Mouse (Mus musculus) intestine, postnatal 0 days (tissue): Measurements from ENCODE around the gene 1810046K07Rik. TPM values are rescaled to one million over a fixed set of nuclear protein-coding genes. Genes with fewer than 3 reads are reported as not detected.
A peak's percentile ranks its signal among the peaks of the same experiment; 100 is the strongest.

Experiments used
- ATAC-seq: fragments of 200-750 bp; cut with Nextera tagmentation; 2 replicates; pipeline ENCODE4 v1.8.0; 2017; ENCODE audit warnings: mild to moderate bottlenecking, moderate TSS enrichment, moderate library complexity
- H3K27ac ChIP-seq: fragments of 300-500 bp; sonication (generic); 2 replicates; pipeline ENCODE4 v1.5.1; 2014; ENCODE audit warnings: mild to moderate bottlenecking, low read depth, low read length, moderate library complexity
- H3K27me3 ChIP-seq: fragments of 300-500 bp; sonication (generic); replicated peaks from 2 replicates; pipeline ENCODE4 v1.6.1; 2014; ENCODE audit warnings: low read length, mixed read lengths; ENCODE audit not compliant: control insufficient read depth, insufficient read depth
- H3K36me3 ChIP-seq: fragments of 300-500 bp; sonication (generic); 2 replicates; pipeline ENCODE4 v1.6.1; 2014; ENCODE audit warnings: mild to moderate bottlenecking, moderate library complexity; ENCODE audit not compliant: control insufficient read depth, insufficient read depth
- H3K4me1 ChIP-seq: fragments of 300-500 bp; sonication (generic); replicated peaks from 2 replicates; pipeline ENCODE4 v1.6.1; 2014; ENCODE audit warnings: antibody characterized with exemption, low read length, mixed read lengths; ENCODE audit not compliant: control insufficient read depth, insufficient read depth
- H3K4me2 ChIP-seq: fragments of 300-500 bp; sonication (generic); replicated peaks from 2 replicates; pipeline ENCODE4 v1.6.1; 2014; ENCODE audit warnings: low read depth, mild to moderate bottlenecking, moderate library complexity
- H3K4me3 ChIP-seq: fragments of 300-500 bp; sonication (generic); 2 replicates; pipeline ENCODE4 v1.5.1; 2014; ENCODE audit warnings: low read depth, low read length
- H3K9ac ChIP-seq: fragments of 300-500 bp; sonication (generic); 2 replicates; pipeline ENCODE4 v1.6.1; 2014; ENCODE audit warnings: mild to moderate bottlenecking, low read depth, low read length
- H3K9me3 ChIP-seq: fragments of 300-500 bp; sonication (generic); 2 replicates; pipeline ENCODE4 v1.6.1; 2016; ENCODE audit warnings: mixed run types; ENCODE audit not compliant: control insufficient read depth
- CTCF ChIP-seq: sonication (generic); IDR thresholded peaks from 2 replicates; pipeline ENCODE4 v1.5.1; 2016; ENCODE audit warnings: low read depth, mild to moderate bottlenecking, control low read depth, antibody characterized with exemption, moderate library complexity
- WGBS: fragments of 180-500 bp; shearing (Covaris S2); extraction: QIAGEN DNeasy Blood & Tissue Kit; methylation state at CpG from one replicate; pipeline ENCODE4 v1.1.7; 2014; 5-methylcytosine and 5-hydroxymethylcytosine counted together
- polyA plus RNA-seq: library from polyadenylated mRNA; unstranded; fragments of >200 nt; fragmentation: Nextera tagmentation; extraction: Ambion mirVana; gene quantifications from 2 replicates; pipeline ENCODE4 v1.2.1, GENCODE M21; 2015

1810046K07Rik gene
- polyA plus RNA-seq, 1 experiment from 2014 or later: 0.09 TPM

DNA sequence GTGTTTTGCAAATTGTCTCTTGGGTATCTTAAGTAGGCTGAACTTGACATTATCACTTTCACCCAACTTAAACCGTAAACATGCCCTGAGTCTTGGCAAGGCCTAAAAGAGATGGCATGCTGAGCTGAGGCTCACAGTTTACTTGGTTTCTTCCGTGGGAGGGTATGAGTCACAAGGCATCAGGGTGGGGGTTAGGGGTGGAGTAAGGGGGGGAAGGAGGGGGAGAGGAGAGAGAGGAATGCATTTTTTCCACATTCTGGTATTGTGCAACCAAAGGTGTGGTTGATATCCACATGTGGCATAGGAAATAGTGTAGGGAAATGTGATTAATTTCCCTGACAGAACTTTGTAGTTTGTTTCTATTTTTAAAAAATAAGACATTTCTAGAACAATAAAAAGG lies 42.6 kb downstream of the 1810046K07Rik start:
- H3K27ac ChIP-seq: no peak overlapping the region
- 0 out of 2 replicates have a peak, but pooled peaks cover 2% of the 10 kb centered on the region for H3K4me1 ChIP-seq
- 40% methylated on average over 2 of the region's 2 CpGs for WGBS
- H3K27me3 ChIP-seq: peaks cover 24% of the 10 kb centered on the region; the same call in 1 of the 2 replicates
- no peaks in the 10 kb centered on the region for H3K9me3 ChIP-seq
- no peak for ATAC-seq
- no peaks in the 10 kb centered on the region for H3K36me3 ChIP-seq
- no peak overlapping the region for H3K4me2 ChIP-seq
- TF ChIP-seq CTCF: no peak
- H3K4me3 ChIP-seq: no peak overlapping the region
- no peak overlapping the region for H3K9ac ChIP-seq

DNA sequence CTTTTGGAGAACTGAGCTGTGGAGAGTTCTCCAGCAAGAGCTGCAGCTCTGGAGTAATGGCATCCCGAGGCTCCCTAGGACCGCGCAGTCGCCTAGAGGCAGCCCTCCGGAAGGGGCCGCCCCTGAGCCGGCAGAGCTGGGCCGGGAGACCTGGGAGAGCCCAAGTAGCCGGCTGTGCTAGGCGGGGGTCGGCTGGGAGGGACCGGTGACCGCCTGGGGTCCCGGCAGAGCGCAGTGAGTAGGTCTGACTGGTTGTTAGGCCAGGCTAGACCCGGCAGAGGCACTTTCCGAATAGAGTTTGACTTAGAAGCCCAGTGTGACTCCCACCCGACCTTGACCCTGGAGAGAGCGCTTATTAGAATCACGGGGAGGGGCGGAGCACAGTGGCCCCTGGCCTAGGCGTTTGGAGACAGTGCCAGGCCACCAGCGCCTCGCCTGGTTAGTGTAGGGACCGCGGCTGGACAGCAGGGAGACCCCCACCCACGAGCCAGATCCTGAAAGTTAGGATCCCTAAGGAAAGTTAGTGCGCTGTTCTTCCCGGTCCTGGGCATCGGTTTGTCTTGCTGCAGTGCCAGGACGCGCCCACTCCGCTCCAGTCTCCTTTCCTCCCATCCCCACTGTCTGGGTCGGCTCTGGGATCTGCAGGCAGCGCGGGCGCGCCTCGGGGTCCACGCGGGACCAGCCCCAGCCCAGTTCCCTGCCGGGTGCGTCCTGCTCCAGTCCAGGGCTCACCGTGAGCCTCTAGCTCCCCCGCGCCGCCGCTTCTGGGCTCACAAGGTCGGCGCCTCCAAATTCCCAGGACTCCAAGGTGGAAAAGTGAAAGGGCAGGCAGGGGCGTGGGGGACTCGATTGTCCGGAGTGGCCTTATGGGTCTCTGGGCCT lies 50.0 kb downstream of the 1810046K07Rik start, which contains the start of gene Colca2:
Gene Colca2, minus strand, starts transcription at position 70 of the 882 bp plus-strand sequence.
- peak within 1 kb of the TSS; percentile 51 for H3K9ac ChIP-seq
- peak within 1 kb of the TSS; percentile 91 for H3K4me2 ChIP-seq
- no peaks in the 10 kb centered on the region for H3K4me1 ChIP-seq
- TF ChIP-seq CTCF: peak; percentile 66
- H3K9me3 ChIP-seq: no peaks in the 10 kb centered on the region
- H3K27me3 ChIP-seq: peaks cover 32% of the 10 kb centered on the region
- WGBS: under 1% methylated on average over 53 of the region's 53 CpGs
- H3K4me3 ChIP-seq: peak within 1 kb of the TSS; percentile 48
- ATAC-seq: peak; percentile 80
- peak within 1 kb of the TSS; percentile 50; the same call in 1 of the 2 replicates for H3K27ac ChIP-seq
- H3K36me3 ChIP-seq: no peaks in the 10 kb centered on the region

DNA sequence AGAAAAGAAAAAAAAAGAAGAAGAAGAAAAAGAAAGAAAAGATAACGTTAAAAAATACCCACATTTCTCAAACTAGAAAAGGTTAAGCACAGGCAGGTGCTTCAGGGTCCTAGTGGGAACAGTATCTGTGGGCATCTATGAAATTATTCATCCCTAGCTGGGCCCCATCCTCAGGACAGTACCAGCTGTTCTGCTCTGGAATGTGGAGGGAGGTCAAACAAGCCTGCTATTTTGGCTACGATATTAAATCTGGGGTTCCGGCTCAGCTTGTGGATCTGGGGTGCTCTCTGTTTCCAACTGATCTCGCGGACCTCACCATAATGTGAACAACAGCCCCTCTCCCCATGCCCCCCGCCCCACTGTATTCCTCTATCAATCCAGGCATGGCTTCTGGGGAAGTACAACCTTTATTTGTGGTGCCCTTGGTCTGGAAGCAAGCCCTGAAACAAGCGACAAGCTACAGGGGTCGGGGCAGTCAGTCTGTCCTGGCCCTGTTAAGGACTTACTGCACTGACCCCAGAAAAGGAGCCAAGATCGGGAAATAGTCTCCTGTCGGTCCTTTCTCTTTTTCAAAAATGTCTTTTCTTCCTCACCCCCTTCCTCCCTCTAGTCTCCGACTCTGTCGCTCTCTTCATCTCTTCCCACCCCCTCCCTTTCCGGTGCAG lies 50.8 kb downstream of the 1810046K07Rik start:
- peak overlapping the region; percentile 50; the same call in 1 of the 2 replicates for H3K27ac ChIP-seq
- 30% methylated on average over 13 of the region's 13 CpGs for WGBS
- peak overlapping the region; percentile 91 for H3K4me2 ChIP-seq
- ATAC-seq: no peak
- H3K4me1 ChIP-seq: no peaks in the 10 kb centered on the region
- no peaks in the 10 kb centered on the region for H3K36me3 ChIP-seq
- no peak for TF ChIP-seq CTCF
- H3K9ac ChIP-seq: peak overlapping the region; percentile 51; the same call in 1 of the 2 replicates
- peaks cover 27% of the 10 kb centered on the region for H3K27me3 ChIP-seq
- peak overlapping the region; percentile 48 for H3K4me3 ChIP-seq
- H3K9me3 ChIP-seq: no peaks in the 10 kb centered on the region

DNA sequence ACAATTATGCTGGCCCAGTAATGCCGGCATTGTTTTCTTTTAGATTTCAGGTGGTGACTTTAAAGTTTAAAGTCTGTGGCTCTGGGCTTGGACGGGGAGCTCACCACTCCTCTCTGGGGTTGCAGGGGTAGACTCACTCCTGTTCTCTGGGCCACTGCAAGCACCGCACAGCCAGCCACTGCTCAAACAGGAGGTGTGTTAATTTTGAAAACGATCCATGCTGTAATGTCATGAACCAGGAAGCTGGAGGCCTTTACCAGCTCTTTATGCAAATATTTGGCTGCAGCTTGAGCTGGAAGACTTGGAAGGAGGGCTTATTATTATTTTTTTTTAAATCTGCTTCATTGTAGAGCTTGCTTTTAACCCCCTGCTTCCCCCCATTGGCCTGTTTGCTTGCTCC lies 54.0 kb downstream of the 1810046K07Rik start:
- WGBS: 22% methylated on average over 4 of the region's 4 CpGs
- no peak for ATAC-seq
- no peak overlapping the region for H3K27ac ChIP-seq

DNA sequence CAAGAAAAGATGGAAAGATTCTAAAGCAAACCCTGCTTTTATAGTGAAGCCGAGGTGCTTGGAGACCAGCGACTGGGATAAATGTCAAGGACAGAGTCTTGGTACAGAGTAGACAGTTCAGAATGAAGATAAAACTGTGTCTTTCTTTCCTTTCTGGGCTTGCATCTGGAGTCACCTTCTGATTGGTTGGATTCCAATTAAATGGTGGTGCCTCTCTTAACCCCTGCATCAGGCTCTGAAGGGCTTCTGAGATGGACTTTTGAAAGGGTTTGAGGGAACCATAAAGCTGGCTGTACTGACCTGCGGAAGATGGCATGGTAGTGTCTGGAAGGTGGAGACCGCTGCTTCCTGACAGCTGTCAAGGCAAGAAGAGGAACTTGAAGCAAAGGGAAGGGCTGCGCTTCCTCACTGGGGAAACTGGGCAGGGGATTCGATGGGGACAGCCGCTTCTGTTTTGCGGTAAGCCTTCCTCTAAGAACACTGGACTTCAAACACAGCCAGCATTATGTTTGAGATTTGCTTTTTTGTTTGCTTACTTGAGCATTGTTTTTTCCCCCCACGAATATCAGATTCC lies 55.0 kb downstream of the 1810046K07Rik start:
- H3K9ac ChIP-seq: no peak overlapping the region
- ATAC-seq: no peak
- 71% methylated on average over 9 of the region's 9 CpGs for WGBS
- no peaks in the 10 kb centered on the region for H3K4me1 ChIP-seq
- H3K27me3 ChIP-seq: peaks cover 11% of the 10 kb centered on the region
- no peaks in the 10 kb centered on the region for H3K36me3 ChIP-seq
- H3K9me3 ChIP-seq: no peaks in the 10 kb centered on the region
- H3K4me3 ChIP-seq: no peak overlapping the region
- no peak for TF ChIP-seq CTCF
- H3K4me2 ChIP-seq: no peak overlapping the region
- no peak overlapping the region for H3K27ac ChIP-seq

More for the DNA sequence above, 54.0 kb downstream of the 1810046K07Rik start:
- Histone ChIP-seq H3K9ac (no peak overlapping the region), H3K4me2 (0 out of 2 replicates have a peak overlapping the region, but pooled peaks have one; percentile 1), H3K27me3 (peaks cover 11% of the 10 kb centered on the region), H3K36me3 (no peaks in the 10 kb centered on the region), H3K9me3 (no peaks in the 10 kb centered on the region), H3K4me1 (no peaks in the 10 kb centered on the region), H3K4me3 (no peak overlapping the region)
- TF ChIP-seq CTCF: no peak

DNA sequence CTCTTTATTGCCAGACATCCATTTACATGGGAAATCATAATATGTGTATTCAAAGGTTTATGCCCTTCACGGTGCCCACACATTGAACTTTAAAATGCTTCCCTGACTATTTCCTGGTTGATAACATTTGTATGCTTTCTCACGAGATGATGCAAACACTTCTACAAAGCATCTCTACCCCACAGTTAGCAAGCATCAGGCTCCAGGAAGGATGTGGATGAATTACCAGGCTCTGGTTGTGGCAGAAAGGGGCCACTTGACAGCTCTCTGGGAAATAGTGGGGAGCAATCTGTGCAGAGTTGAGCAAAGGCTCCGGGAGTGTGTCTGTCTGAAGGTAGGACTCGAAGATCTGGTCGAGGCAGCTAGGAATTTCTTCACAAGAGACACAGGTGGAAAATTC lies 56.6 kb downstream of the 1810046K07Rik start:
- no peaks in the 10 kb centered on the region for H3K9me3 ChIP-seq
- no peaks in the 10 kb centered on the region for H3K36me3 ChIP-seq
- no peak overlapping the region for H3K9ac ChIP-seq
- H3K4me2 ChIP-seq: no peak overlapping the region
- peak; percentile 34; the same call in 1 of the 2 replicates for ATAC-seq
- no peak overlapping the region for H3K4me3 ChIP-seq
- TF ChIP-seq CTCF: no peak
- H3K4me1 ChIP-seq: no peaks in the 10 kb centered on the region
- peaks cover 11% of the 10 kb centered on the region for H3K27me3 ChIP-seq
- no peak overlapping the region for H3K27ac ChIP-seq
- 29% methylated on average over 5 of the region's 5 CpGs for WGBS
